Mouse (Mus musculus) C2C12 (cell line): ENCODE measurements around the gene Ttc21a.

Source experiments
- CEBPB ChIP-seq: IDR thresholded peaks from one replicate; pipeline ENCODE4 v1.6.1; 2011; ENCODE audit warnings: low read depth, mild to moderate bottlenecking, control low read depth, moderate library complexity
- CTCF ChIP-seq: IDR thresholded peaks from one replicate; pipeline ENCODE4 v1.5.1; 2011; ENCODE audit not compliant: control insufficient read depth, insufficient read depth, insufficient read length

- TF ChIP-seq CTCF = no peak
- no peak for TF ChIP-seq CEBPB
Measured at GRCm38 (mm10) chr9:119913087-119913838, 24.1 kb upstream of the Ttc21a start.
